Mouse (Mus musculus) central nervous system, embryonic 18 days (tissue): ENCODE measurements around the gene Pianp. TPM values are rescaled to one million over a fixed set of nuclear protein-coding genes. Genes with fewer than 3 reads are reported as not detected.

ENCODE experiments used
- polyA plus RNA-seq: library from polyadenylated mRNA; depleted of rRNA; stranded (reverse); fragments of >200 nt; gene quantifications from 2 replicates; pipeline ENCODE4 v1.2.3, GENCODE M21; 2012; rRNA removed

The Pianp gene
- polyA plus RNA-seq = 66.2 and 72.7 TPM in 2 replicates

GRCm38 (mm10) chr6:124996551-124997501 is at the start of gene Pianp:
Pianp (plus strand) TSS chr6:124996694.

GRCm38 (mm10) chr6:124965088-124965719 is 31.3 kb upstream of the Pianp start, which contains the start of gene Cops7a:
Cops7a (minus strand) TSS chr6:124965538.

GRCm38 (mm10) chr6:125009129-125009180 is 12.5 kb downstream of the Pianp start, which contains the start of gene Zfp384:
Zfp384 (plus strand) TSS chr6:125009145.

GRCm38 (mm10) chr6:125039533-125040153 is 43.1 kb downstream of the Pianp start, which contains the start of gene Ing4:
Ing4 (plus strand) TSS chr6:125039760.

GRCm38 (mm10) chr6:125049678-125050077 is 53.2 kb downstream of the Pianp start, which contains the start of gene Acrbp:
Acrbp (plus strand) TSS chr6:125049689.

Other genes starting within 250 kb of the Pianp start
- gene Gm45234, start 240.7 kb upstream of the Pianp start, polyA plus RNA-seq = not detected in 2 replicates
- 53.4 and 64.6 TPM in 2 replicates for gene Atn1, start 240.2 kb upstream of the Pianp start, polyA plus RNA-seq
- gene Eno2, start 227.0 kb upstream of the Pianp start, polyA plus RNA-seq = 119 and 125 TPM in 2 replicates
- gene Lrrc23, start 217.0 kb upstream of the Pianp start, polyA plus RNA-seq = 8.5 and 10.6 TPM in 2 replicates
- gene Spsb2, start 188.0 kb upstream of the Pianp start, polyA plus RNA-seq = 4.8 and 7.0 TPM in 2 replicates
- gene Tpi1, start 182.4 kb upstream of the Pianp start, polyA plus RNA-seq = 410 and 448 TPM in 2 replicates
- gene Usp5, start 167.2 kb upstream of the Pianp start, polyA plus RNA-seq = 147 and 151 TPM in 2 replicates
- gene Cdca3, start 167.1 kb upstream of the Pianp start, polyA plus RNA-seq = 23.5 and 24.3 TPM in 2 replicates
- 0.63 and 2.5 TPM in 2 replicates for gene Gnb3, start 156.4 kb upstream of the Pianp start, polyA plus RNA-seq
- 140 and 149 TPM in 2 replicates for gene P3h3, start 138.9 kb upstream of the Pianp start, polyA plus RNA-seq
- gene Gpr162, start 132.7 kb upstream of the Pianp start, polyA plus RNA-seq = 132 and 136 TPM in 2 replicates
- gene Cd4, start 108.5 kb upstream of the Pianp start, polyA plus RNA-seq = 0.13 and 0.17 TPM in 2 replicates
- gene Lag3, start 85.0 kb upstream of the Pianp start, polyA plus RNA-seq = 2.9 and 3.3 TPM in 2 replicates
- 1,878 and 2,539 TPM in 2 replicates for gene Ptms, start 76.6 kb upstream of the Pianp start, polyA plus RNA-seq
- gene Mlf2, start 65.3 kb upstream of the Pianp start, polyA plus RNA-seq = 582 and 592 TPM in 2 replicates
- 141 and 143 TPM in 2 replicates for gene Cops7a, start 31.2 kb upstream of the Pianp start, polyA plus RNA-seq
- gene Zfp384, start 12.5 kb downstream of the Pianp start, polyA plus RNA-seq = 71.6 and 74.2 TPM in 2 replicates
- 120 and 130 TPM in 2 replicates for gene Ing4, start 43.1 kb downstream of the Pianp start, polyA plus RNA-seq
- 24.3 and 28.5 TPM in 2 replicates for gene Acrbp, start 53.0 kb downstream of the Pianp start, polyA plus RNA-seq
- 0.82 and 0.98 TPM in 2 replicates for gene Lpar5, start 71.2 kb downstream of the Pianp start, polyA plus RNA-seq
- gene Chd4, start 99.3 kb downstream of the Pianp start, polyA plus RNA-seq = 65.2 and 67.5 TPM in 2 replicates
- 34.2 and 34.6 TPM in 2 replicates for gene Nop2, start 135.2 kb downstream of the Pianp start, polyA plus RNA-seq
- gene Iffo1, start 148.5 kb downstream of the Pianp start, polyA plus RNA-seq = 28.2 and 29.8 TPM in 2 replicates
- gene Gapdh, start 169.8 kb downstream of the Pianp start, polyA plus RNA-seq = 3,044 and 3,218 TPM in 2 replicates
- gene Ncapd2, start 195.0 kb downstream of the Pianp start, polyA plus RNA-seq = 95.0 and 104 TPM in 2 replicates
- gene Mrpl51, start 195.1 kb downstream of the Pianp start, polyA plus RNA-seq = 54.1 and 59.6 TPM in 2 replicates
- 26.6 and 33.8 TPM in 2 replicates for gene Vamp1, start 218.9 kb downstream of the Pianp start, polyA plus RNA-seq
- gene Tapbpl, start 235.2 kb downstream of the Pianp start, polyA plus RNA-seq = 4.2 and 4.4 TPM in 2 replicates
- 0.06 and 0.20 TPM in 2 replicates for gene Cd27, start 240.3 kb downstream of the Pianp start, polyA plus RNA-seq